Mouse (Mus musculus) CH12.LX (cell line): ENCODE measurements at regions not wholly inside any gene's neighbourhood (a gene's known extent, or its start where the extent isn't known, plus 50 kb on each side); places are given as distances from the start of the nearest gene placed in this dataset.
A peak's percentile ranks its signal among the peaks of the same experiment; 100 is the strongest.

ENCODE experiments used
- DNase-seq: peaks from one replicate; pipeline ENCODE4 v3.0.0-alpha.2; 2013; ENCODE audit errors: extremely low read depth
- H3K27ac ChIP-seq: 2 replicates; pipeline ENCODE4 v1.5.1; 2012; ENCODE audit warnings: low read depth, mild to moderate bottlenecking, control low read depth, moderate library complexity; ENCODE audit not compliant: insufficient read depth
- H3K27me3 ChIP-seq: replicated peaks from 2 replicates; pipeline ENCODE3; 2012; ENCODE audit warnings: inconsistent platforms
- H3K36me3 ChIP-seq, 2 experiments: replicated peaks in 1 of 2; 2 replicates each; pipeline versions ENCODE3 to v1.6.1; 2012; ENCODE audit warnings: inconsistent platforms in 1 of 2, low read length in 1 of 2, mild to moderate bottlenecking in 1 of 2, mixed read lengths in 1 of 2, moderate library complexity in 1 of 2; ENCODE audit not compliant: control insufficient read depth in 1 of 2, insufficient read depth in 1 of 2
- H3K4me1 ChIP-seq, 2 experiments: 2 replicates each; pipeline ENCODE4 v1.6.1; 2012; ENCODE audit warnings: inconsistent platforms in 1 of 2, moderate library complexity in 1 of 2; ENCODE audit not compliant: insufficient read depth in 2 of 2, control insufficient read depth in 1 of 2
- H3K4me2 ChIP-seq: 2 replicates; pipeline ENCODE4 v1.6.1; 2012; ENCODE audit warnings: low read depth, mild to moderate bottlenecking, control low read depth; ENCODE audit not compliant: poor library complexity, insufficient read depth, severe bottlenecking
- H3K4me3 ChIP-seq, 3 experiments: fragments of 150-350 bp in 1 of 3; sonication (generic) in 1 of 3; replicated peaks in 1 of 3; 2 replicates each; pipeline versions ENCODE3 to v1.5.1; 2011 to 2012; ENCODE audit warnings: low read depth in 2 of 3, low read length in 2 of 3, mild to moderate bottlenecking in 2 of 3, moderate library complexity in 2 of 3, control low read depth in 1 of 3, improper control_type of control experiment in 1 of 3, inconsistent platforms in 1 of 3, mixed read lengths in 1 of 3; ENCODE audit not compliant: poor library complexity in 1 of 3
- H3K79me2 ChIP-seq: replicated peaks from 2 replicates; pipeline ENCODE4 v1.6.1; 2012; ENCODE audit warnings: mild to moderate bottlenecking, moderate library complexity; ENCODE audit not compliant: control insufficient read depth, poor library complexity, insufficient read depth, severe bottlenecking; ENCODE audit errors: extremely low read depth
- H3K9ac ChIP-seq: 2 replicates; pipeline ENCODE4 v1.6.1; 2012; ENCODE audit warnings: low read depth, mild to moderate bottlenecking, control low read depth, moderate library complexity; ENCODE audit not compliant: insufficient read depth
- H3K9me3 ChIP-seq: replicated peaks from 2 replicates; pipeline ENCODE3; 2012; ENCODE audit warnings: low read length, inconsistent platforms, mixed read lengths
- BHLHE40 ChIP-seq: IDR thresholded peaks from 2 replicates; pipeline ENCODE4 v1.6.1; 2011; ENCODE audit warnings: mild to moderate bottlenecking, low read depth, low read length, improper control_type of control experiment
- EP300 ChIP-seq: IDR thresholded peaks from 2 replicates; pipeline ENCODE4 v1.6.1; 2011; ENCODE audit warnings: low read length, improper control_type of control experiment
- ETS1 ChIP-seq: conservative IDR thresholded peaks from 2 replicates; pipeline ENCODE4 v1.6.1; 2012; ENCODE audit warnings: low read depth, mild to moderate bottlenecking, inconsistent platforms, low read length, improper control_type of control experiment, moderate library complexity
- JUND ChIP-seq: conservative IDR thresholded peaks from 2 replicates; pipeline ENCODE4 v1.6.1; 2011; ENCODE audit warnings: low read depth, low read length, improper control_type of control experiment
- KAT2A ChIP-seq: IDR thresholded peaks from 2 replicates; pipeline ENCODE4 v1.6.1; 2012; ENCODE audit warnings: low read length, improper control_type of control experiment, inconsistent platforms; ENCODE audit not compliant: insufficient replicate concordance
- MAZ ChIP-seq: IDR thresholded peaks from 2 replicates; pipeline ENCODE4 v1.6.1; 2012; ENCODE audit warnings: low read depth, mild to moderate bottlenecking, inconsistent platforms, low read length, improper control_type of control experiment, moderate library complexity
- MEF2A ChIP-seq: IDR thresholded peaks from 2 replicates; pipeline ENCODE4 v1.6.1; 2014; ENCODE audit warnings: low read depth, mild to moderate bottlenecking, inconsistent platforms, low read length, improper control_type of control experiment, borderline replicate concordance
- PAX5 ChIP-seq: IDR thresholded peaks from 2 replicates; pipeline ENCODE4 v1.6.1; 2012; ENCODE audit warnings: low read length, inconsistent platforms, mixed read lengths
- POLR2A ChIP-seq: IDR thresholded peaks from 2 replicates; pipeline ENCODE4 v1.6.1; 2011; ENCODE audit warnings: low read depth, mild to moderate bottlenecking, improper control_type of control experiment, low read length
- POLR2AphosphoS2 ChIP-seq: IDR thresholded peaks from 2 replicates; pipeline ENCODE4 v1.6.1; 2011; ENCODE audit warnings: low read depth, low read length, improper control_type of control experiment
- TBP ChIP-seq: conservative IDR thresholded peaks from 2 replicates; pipeline ENCODE4 v1.6.1; 2011; ENCODE audit warnings: low read depth, low read length, improper control_type of control experiment
- USF1 ChIP-seq: IDR thresholded peaks from 2 replicates; pipeline ENCODE4 v1.6.1; 2014; ENCODE audit warnings: low read depth, mild to moderate bottlenecking, inconsistent platforms, low read length, improper control_type of control experiment
- ZMIZ1 ChIP-seq: IDR thresholded peaks from 2 replicates; pipeline ENCODE4 v1.6.1; 2012; ENCODE audit warnings: low read depth, mild to moderate bottlenecking, inconsistent platforms, low read length, improper control_type of control experiment
- ZNF384 ChIP-seq: IDR thresholded peaks from 2 replicates; pipeline ENCODE4 v1.6.1; 2012; ENCODE audit warnings: low read depth, low read length, improper control_type of control experiment, inconsistent platforms
- dilution Hi-C: fragments of 300-500 bp; cut with MboI; formaldehyde crosslinking; loops from 2 replicates; pipeline ENCODE4 v1.14.3; 2020; ENCODE audit warnings: low sequenced_read_pairs; ENCODE audit not compliant: extremely low pct_unique_long_range_greater_than_20kb, extremely low pct_ligation_motif_present
- in situ Hi-C: fragments of 300-500 bp; cut with MboI; formaldehyde crosslinking; loops from 3 replicates; pipeline ENCODE4 v1.14.3; 2019; ENCODE audit warnings: low sequenced_read_pairs, low pct_ligation_motif_present, low pct_unique_long_range_greater_than_20kb, mixed read lengths

DNA sequence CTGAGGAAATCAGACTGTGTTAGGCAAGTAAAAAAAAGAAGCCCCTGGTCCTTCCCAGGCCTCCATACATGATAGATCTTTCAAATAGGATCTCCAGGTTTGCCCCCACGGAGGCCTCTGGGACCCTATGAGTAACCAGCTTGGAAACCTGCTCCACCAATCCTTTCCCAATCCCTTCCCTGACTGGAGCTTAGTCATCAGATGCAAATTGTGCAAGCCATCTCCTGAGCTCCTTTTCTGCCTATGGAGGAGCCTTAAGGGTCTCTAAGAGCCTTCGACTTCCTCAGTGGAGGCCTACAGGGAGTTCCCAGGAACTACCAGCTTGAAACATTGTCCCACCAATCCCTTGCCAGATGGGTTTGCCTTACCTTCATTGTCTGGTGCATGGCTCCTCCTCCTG is 101.8 kb upstream of the March1 start:
- DNase-seq: no peak
- Histone ChIP-seq H3K4me2 (no peak overlapping the region), H3K9ac (no peak overlapping the region), H3K79me2 (no peaks in the 10 kb centered on the region), H3K4me1 (no peaks in the 10 kb centered on the region), H3K9me3 (no peaks in the 10 kb centered on the region), H3K27me3 (no peaks in the 10 kb centered on the region), H3K4me3 (no peak overlapping the region), H3K36me3 (no peaks in the 10 kb centered on the region), H3K27ac (no peak overlapping the region)
- dilution Hi-C loops (no loop called here), in situ Hi-C loops (no loop called here)
- no peak for TF ChIP-seq MEF2A

DNA sequence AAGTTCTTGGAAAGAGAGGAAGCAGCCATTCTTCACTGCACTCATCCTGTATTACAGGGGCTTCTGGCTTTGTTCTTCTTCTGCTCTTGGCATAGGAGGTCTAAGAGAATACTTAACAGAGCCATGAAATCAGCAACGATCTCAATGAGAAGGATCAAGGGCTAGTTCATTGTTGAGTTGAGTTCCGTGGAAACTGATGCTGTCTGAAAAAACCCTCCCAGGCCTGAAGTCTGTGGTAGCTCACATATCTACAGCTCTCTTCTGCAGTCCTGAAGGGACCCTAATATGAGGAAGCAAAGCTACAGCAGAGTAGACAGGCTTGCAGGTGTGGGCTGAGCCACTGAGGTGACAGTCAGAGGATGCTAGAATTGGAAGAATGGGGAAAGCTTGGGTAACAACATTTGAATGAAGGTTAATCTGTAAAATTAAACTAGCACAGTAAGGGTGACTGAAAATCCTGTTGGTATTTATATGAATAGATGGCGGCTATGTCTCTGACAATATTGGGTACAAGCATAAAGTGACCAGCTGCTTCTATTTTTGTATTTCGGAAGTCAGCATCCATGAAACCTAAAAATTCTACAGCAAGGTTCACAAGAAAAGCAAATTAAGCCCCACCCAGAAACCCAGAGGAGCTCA is 64.2 kb upstream of the March1 start:
- H3K27ac ChIP-seq: no peak overlapping the region
- H3K36me3 ChIP-seq: no peaks in the 10 kb centered on the region
- H3K27me3 ChIP-seq: no peaks in the 10 kb centered on the region
- TF ChIP-seq BHLHE40: no peak
- TF ChIP-seq POLR2A: peak; percentile 69
- TF ChIP-seq TBP: peak; percentile 95
- TF ChIP-seq POLR2AphosphoS2: peak; percentile 36; the same call in 1 of the 2 replicates
- peak; percentile 99 for TF ChIP-seq ZMIZ1
- TF ChIP-seq KAT2A: no peak
- TF ChIP-seq ETS1: peak; percentile 21; the same call in 1 of the 2 replicates
- DNase-seq: peak; percentile 81
- no peak overlapping the region for H3K4me3 ChIP-seq
- no peak overlapping the region for H3K4me2 ChIP-seq
- H3K9me3 ChIP-seq: no peaks in the 10 kb centered on the region
- H3K4me1 ChIP-seq: peaks cover 0 to 36% of the 10 kb centered on the region in 2 experiments; a peak in 2 of 4 replicates
- no peaks in the 10 kb centered on the region for H3K79me2 ChIP-seq
- in situ Hi-C loops: no loop called here
- dilution Hi-C loops: no loop called here
- no peak overlapping the region for H3K9ac ChIP-seq

DNA sequence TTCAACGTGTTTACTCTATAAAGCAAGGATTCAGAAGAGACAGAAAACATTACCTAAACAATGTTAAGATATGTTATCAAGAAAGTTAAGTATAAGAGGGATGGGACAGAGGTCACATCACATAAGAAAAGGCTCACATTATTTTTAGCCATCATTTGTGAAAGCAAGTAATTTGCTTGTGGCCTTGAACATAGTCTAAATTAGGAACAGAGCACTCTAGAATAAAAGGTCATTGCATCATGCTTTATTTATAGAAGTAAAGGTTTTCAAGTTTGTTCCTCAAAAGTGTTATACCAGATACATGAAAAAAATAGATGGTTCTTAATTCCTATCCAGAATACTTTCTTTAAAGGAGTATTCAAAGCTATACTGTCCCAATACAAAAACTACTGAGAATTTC is 62.4 kb upstream of the March1 start:
- TF ChIP-seq ZNF384 (peak; percentile 45; the same call in 1 of the 2 replicates), JUND (no peak), PAX5 (no peak), USF1 (no peak), MAZ (no peak), EP300 (peak; percentile 70), MEF2A (peak; percentile 97), ETS1 (peak; percentile 42; the same call in 1 of the 2 replicates)
- in situ Hi-C loops: no loop called here
- dilution Hi-C loops: no loop called here

More for the DNA sequence above, 62.4 kb upstream of the March1 start:
- Histone ChIP-seq H3K27me3 (no peaks in the 10 kb centered on the region), H3K79me2 (no peaks in the 10 kb centered on the region), H3K4me1 (peaks cover 0 to 41% of the 10 kb centered on the region in 2 experiments; a peak in 2 of 4 replicates), H3K4me2 (no peak overlapping the region), H3K9me3 (no peaks in the 10 kb centered on the region), H3K36me3 (no peaks in the 10 kb centered on the region), H3K27ac (no peak overlapping the region), H3K4me3 (no peak overlapping the region), H3K9ac (no peak overlapping the region)
- DNase-seq: peak; percentile 50
